Mouse (Mus musculus) liver, adult 2 months (tissue): Measurements from ENCODE around the gene Celf1. TPM values are rescaled to one million over a fixed set of nuclear protein-coding genes. Genes with fewer than 3 reads are reported as not detected.

Experiments used
- DNase-seq: peaks from one replicate; pipeline ENCODE4 v3.0.0-alpha.2; 2011; ENCODE audit warnings: low read depth, low spot score; ENCODE audit errors: extremely low read depth
- H3K27ac ChIP-seq: fragments of 200-500 bp; replicated peaks from 2 replicates; pipeline ENCODE4 v1.5.1; 2012; ENCODE audit warnings: low read depth, mild to moderate bottlenecking, control low read depth, inconsistent platforms, low read length; ENCODE audit not compliant: insufficient read depth
- H3K27me3 ChIP-seq: fragments of 200-500 bp; 2 replicates; pipeline ENCODE4 v1.6.1; 2012; ENCODE audit warnings: mild to moderate bottlenecking, moderate library complexity, low read length, inconsistent platforms; ENCODE audit not compliant: control insufficient read depth, insufficient read depth
- H3K36me3 ChIP-seq: fragments of 200-500 bp; 2 replicates; pipeline ENCODE4 v1.6.1; 2012; ENCODE audit warnings: low read length, inconsistent platforms; ENCODE audit not compliant: control insufficient read depth, insufficient read depth
- H3K4me1 ChIP-seq: fragments of 200-500 bp; 2 replicates; pipeline ENCODE4 v1.6.1; 2011; ENCODE audit warnings: low read length; ENCODE audit not compliant: control insufficient read depth, insufficient read depth
- H3K4me3 ChIP-seq: fragments of 200-500 bp; 2 replicates; pipeline ENCODE4 v1.5.1; 2011; ENCODE audit warnings: low read depth, mild to moderate bottlenecking, control low read depth, low read length, moderate library complexity; ENCODE audit not compliant: insufficient read depth
- H3K79me2 ChIP-seq: fragments of 200-500 bp; 2 replicates; pipeline ENCODE4 v1.6.1; 2012; ENCODE audit warnings: inconsistent platforms, mild to moderate bottlenecking, low read length, moderate library complexity; ENCODE audit not compliant: control insufficient read depth, insufficient read depth
- H3K9ac ChIP-seq: fragments of 200-500 bp; 2 replicates; pipeline ENCODE4 v1.6.1; 2012; ENCODE audit warnings: low read depth, mild to moderate bottlenecking, control low read depth, inconsistent platforms, low read length
- CTCF ChIP-seq: fragments of 200-500 bp; IDR thresholded peaks from 2 replicates; pipeline ENCODE4 v1.5.1; 2011; ENCODE audit warnings: low read depth, low read length, control low read depth
- POLR2A ChIP-seq: fragments of 200-500 bp; IDR thresholded peaks from 2 replicates; pipeline ENCODE4 v1.6.1; 2011; ENCODE audit warnings: low read length, control low read depth; ENCODE audit not compliant: insufficient read depth; ENCODE audit errors: extremely low read depth
- WGBS: fragments of 180-500 bp; shearing (Covaris S2); methylation state at CpG from one replicate; pipeline ENCODE4 v1.1.7; 2018; 5-methylcytosine and 5-hydroxymethylcytosine counted together
- polyA plus RNA-seq: library from polyadenylated mRNA; depleted of rRNA; stranded (reverse); fragments of >200 nt; gene quantifications from 2 replicates; pipeline ENCODE4 v1.2.3, GENCODE M21; 2012
- total RNA-seq: library from RNA; depleted of rRNA; stranded (reverse); fragments of >200 nt; gene quantifications from 2 replicates; pipeline ENCODE4 v1.2.3, GENCODE M21; 2014

The Celf1 gene
- total and polyA plus RNA-seq, 2 experiments = 30.5 to 39.5 TPM

DNA sequence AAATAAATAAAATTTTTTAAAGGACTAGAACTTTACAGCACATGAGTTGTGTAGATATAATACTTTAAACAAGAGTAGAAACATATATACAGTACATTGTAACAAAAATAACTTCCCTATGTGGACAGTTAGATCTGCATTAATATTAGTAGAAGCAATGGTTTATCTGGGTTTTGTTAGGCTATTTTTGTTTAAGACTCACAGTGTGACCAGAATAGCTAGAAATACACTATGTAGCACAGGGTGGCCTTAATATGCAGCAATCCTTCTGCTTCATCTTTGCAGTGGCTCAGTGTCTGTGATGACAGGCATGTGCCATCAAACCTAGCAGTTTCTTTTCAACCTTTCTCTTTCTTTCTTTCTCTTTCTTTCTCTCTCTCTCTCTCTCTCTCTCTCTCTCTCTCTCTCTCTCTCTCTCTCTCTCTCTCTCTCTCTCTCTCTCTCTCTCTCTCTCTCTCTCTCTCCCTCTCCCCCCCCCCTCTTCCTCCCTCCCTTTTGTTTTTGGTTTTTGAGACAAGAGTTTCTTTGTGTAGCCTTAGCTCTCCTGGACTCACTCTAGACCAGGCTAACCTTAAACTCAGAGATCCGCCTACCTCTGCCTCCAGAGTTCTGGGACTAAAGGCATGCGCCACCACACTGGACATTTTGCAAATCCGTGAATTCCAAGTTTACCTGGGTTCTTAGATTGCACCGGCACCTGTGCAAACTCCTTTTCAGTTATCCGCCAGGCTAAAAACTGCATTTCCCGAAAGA is 113.2 kb downstream of the Celf1 start:
- TF ChIP-seq POLR2A = no peak
- no peak for DNase-seq
- H3K79me2 ChIP-seq = 0 out of 2 replicates have a peak, but pooled peaks cover 6% of the 10 kb centered on the region
- under 1% methylated on average over 6 of the region's 6 CpGs for WGBS
- H3K4me3 ChIP-seq = peak overlapping the region; percentile 56
- 0 out of 2 replicates have a peak overlapping the region, but pooled peaks have one; percentile 5 for H3K27ac ChIP-seq
- H3K9ac ChIP-seq = peak overlapping the region; percentile 43
- H3K4me1 ChIP-seq = peaks cover 9% of the 10 kb centered on the region
- H3K36me3 ChIP-seq = peaks cover 22% of the 10 kb centered on the region
- no peaks in the 10 kb centered on the region for H3K27me3 ChIP-seq

DNA sequence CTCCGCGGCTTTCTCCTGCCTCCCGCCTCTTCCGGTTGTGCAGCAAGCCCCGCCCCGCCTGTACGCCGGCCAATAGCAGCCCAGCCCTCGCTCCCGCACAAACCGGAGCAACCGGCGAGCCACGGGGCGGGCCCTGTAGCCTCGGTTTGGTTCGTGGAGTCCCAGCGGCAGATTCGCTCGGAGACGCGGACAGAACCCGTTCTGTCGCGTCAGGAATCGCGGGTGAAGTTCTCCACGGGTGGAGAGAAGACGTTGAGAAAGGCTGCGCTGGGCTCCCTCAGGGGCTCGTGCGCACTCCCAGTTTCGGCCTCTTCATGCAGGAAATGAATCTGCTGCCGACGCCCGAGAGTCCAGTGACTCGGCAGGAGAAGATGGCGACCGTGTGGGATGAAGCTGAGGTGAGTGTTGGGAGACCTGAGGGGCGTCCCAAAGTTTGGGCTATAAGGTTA is 113.8 kb downstream of the Celf1 start, which contains the start of gene Psmc3:
Gene Psmc3 (plus strand): TSS at position 76 of the 449 bp plus-strand sequence.
- TF ChIP-seq CTCF = no peak
- TF ChIP-seq POLR2A = peak; percentile 74
- Histone ChIP-seq H3K79me2 (0 out of 2 replicates have a peak, but pooled peaks cover 6% of the 10 kb centered on the region), H3K9ac (peak within 1 kb of the TSS; percentile 90), H3K4me3 (peak within 1 kb of the TSS; percentile 94), H3K4me1 (peaks cover 9% of the 10 kb centered on the region), H3K27me3 (no peaks in the 10 kb centered on the region), H3K27ac (peak within 1 kb of the TSS; percentile 94), H3K36me3 (peaks cover 26% of the 10 kb centered on the region)
- under 1% methylated on average over 40 of the region's 40 CpGs for WGBS
- DNase-seq = peak; percentile 85

DNA sequence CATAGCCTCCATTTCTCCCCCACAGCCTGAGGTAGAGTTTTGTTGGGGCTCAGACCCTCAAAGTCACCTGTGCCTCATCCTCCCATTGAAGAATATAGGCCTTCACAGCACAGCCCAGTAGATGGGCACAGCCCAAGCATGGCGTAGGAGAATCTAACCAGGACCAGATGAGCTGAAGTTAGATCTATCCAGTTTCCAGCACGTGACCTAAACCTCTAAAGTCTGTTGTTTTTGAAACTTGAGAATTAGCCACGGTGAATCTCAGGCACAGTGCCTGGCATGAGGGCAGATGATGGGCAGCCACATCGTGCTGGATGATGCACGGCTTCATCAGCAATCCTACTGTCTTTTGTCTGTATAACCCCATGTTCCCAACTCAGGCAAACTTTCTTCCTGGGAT is 118.3 kb downstream of the Celf1 start:
- no peak overlapping the region for H3K4me3 ChIP-seq
- WGBS = 93% methylated on average over 5 of the region's 5 CpGs
- H3K27me3 ChIP-seq = no peaks in the 10 kb centered on the region
- TF ChIP-seq CTCF (no peak), POLR2A (no peak)
- peaks cover 31% of the 10 kb centered on the region for H3K36me3 ChIP-seq
- DNase-seq = no peak
- 0 out of 2 replicates have a peak, but pooled peaks cover 6% of the 10 kb centered on the region for H3K79me2 ChIP-seq
- peaks cover 9% of the 10 kb centered on the region for H3K4me1 ChIP-seq
- no peak overlapping the region for H3K27ac ChIP-seq
- H3K9ac ChIP-seq = no peak overlapping the region

DNA sequence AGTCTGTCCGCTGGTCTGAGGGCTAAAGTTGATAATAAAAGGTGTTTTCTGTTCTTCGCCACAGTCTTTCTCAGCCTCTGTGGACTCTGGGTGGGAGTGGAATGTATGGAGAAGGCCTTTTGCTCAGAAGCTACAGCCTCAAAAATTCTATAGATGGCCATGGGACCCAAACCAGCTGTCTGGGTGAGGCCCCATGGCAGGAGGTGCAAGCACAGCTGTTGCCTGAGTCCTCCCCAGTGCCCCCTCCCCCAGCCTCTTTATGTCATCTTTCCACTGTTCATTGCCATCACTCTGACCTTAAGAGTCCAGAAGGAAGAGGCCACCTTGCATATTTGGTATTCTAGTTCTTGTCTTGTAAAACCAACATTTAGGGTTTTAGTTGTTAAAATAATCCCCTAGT is 119.2 kb downstream of the Celf1 start:
- no peak overlapping the region for H3K27ac ChIP-seq
- H3K4me1 ChIP-seq = peaks cover 9% of the 10 kb centered on the region
- no peaks in the 10 kb centered on the region for H3K27me3 ChIP-seq
- WGBS = 100% methylated on average over 2 of the region's 2 CpGs
- H3K36me3 ChIP-seq = peaks cover 31% of the 10 kb centered on the region
- 0 out of 2 replicates have a peak, but pooled peaks cover 3% of the 10 kb centered on the region for H3K79me2 ChIP-seq
- no peak overlapping the region for H3K4me3 ChIP-seq
- no peak for DNase-seq
- no peak overlapping the region for H3K9ac ChIP-seq
- no peak for TF ChIP-seq CTCF
- TF ChIP-seq POLR2A = no peak

DNA sequence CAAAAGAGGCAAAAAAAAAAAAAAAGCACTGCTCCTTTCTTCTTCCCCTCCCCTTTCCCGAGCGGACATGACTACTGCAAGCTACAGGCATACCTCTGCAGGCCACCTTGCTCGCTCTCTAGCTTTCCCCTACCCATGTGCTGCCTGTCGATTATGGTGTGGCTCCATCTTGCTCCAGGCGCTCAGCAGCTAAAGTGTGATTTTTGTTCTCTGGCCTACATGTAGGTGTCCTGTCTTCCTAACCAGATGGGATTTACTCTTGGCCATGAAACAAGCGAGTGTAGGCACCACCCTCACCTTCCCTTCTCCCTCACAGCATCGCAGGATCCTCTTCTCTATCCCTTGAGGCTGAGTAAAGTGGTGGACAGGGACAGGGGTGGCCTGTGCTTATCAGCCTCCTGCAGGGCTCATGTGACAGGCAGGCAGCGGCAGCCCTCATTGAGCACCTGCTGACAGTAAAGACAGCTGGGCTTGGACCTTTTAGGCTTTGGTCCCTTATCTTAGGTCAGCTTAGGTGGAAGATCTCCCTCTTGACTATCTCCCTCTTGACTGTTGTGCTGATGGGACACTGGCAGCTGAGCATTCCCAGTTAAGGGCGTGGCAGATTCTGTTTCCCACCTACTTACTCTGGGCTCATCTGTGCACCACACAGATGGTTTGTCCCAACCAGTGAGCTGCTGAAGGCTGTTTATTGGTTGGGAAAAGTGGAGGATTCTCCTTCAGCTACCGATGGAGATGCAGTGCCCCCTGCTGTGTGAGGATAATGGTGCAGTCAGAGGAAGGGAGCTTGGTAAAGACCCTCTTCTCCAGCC is 120.6 kb downstream of the Celf1 start:
- H3K36me3 ChIP-seq = peaks cover 27% of the 10 kb centered on the region

More for the DNA sequence above, 120.6 kb downstream of the Celf1 start:
- no peak overlapping the region for H3K4me3 ChIP-seq
- H3K4me1 ChIP-seq = no peaks in the 10 kb centered on the region
- no peak overlapping the region for H3K27ac ChIP-seq
- 84% methylated on average over 10 of the region's 10 CpGs for WGBS
- TF ChIP-seq POLR2A (no peak), CTCF (peak; percentile 55; the same call in 1 of the 2 replicates)
- H3K9ac ChIP-seq = no peak overlapping the region
- no peaks in the 10 kb centered on the region for H3K79me2 ChIP-seq
- no peaks in the 10 kb centered on the region for H3K27me3 ChIP-seq
- no peak for DNase-seq
